Mouse (Mus musculus) thymus, postnatal 25 days (tissue): ENCODE measurements around the gene Apof.

Source experiments
- DNase-seq: peaks from one replicate; pipeline ENCODE4 v3.0.0; 2022

Gene Apof

DNA sequence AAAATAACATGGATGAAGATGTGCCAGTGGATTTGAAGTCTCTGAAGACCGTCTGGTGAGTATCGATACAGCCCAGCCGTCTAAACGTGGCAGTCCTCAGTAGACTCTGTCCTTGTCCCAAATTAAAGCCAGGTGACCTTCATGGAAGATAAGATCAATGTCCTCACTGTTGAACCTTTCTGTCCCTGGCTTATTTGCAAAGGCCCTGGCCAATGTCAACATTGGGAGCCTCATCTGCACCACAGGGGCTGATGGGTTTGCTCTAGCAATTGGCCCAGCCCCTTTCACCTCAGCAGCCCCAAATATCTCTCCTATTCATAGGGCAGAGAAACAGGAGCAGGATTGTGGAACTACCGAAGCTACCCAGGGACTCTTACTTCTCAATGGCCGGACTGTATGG, at the start of gene Apof:
Gene Apof, plus strand, starts transcription at position 301 of the 400 bp plus-strand sequence.
- no peak for DNase-seq

DNA sequence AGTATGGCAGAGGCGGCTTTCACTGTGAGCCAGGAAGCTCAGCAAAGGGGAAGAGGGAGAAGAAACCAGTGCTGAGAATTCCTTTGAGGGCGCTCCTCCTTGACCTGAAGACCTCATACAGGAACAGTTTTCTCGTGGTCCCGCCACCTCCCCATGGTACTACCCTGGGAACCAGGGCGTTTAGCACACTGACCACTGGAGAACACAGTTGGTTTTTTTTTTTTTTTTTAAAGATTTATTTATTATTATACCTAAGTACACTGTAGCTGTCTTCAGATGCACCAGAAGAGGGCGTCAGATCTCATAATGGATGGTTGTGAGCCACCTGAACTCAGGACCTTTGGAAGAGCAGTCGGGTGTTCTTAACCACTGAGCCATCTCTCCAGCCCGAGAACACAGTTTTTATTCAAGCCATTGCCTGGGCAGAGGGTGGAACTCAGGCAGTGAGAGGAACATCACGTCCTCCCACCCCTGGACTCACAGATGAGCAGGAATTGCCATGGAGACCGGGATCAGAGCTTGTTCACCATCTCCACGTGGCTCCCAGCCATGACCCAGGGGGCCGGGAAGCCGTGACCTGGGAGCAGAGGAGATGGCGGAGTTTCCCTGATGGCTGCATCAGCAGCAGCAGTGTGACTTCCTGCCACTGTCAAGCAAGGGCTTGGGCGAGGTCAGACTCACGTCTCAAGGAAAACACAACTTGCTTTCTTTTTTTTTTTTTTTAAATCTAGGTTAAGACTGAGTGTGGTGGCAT, 46.8 kb upstream of the Apof start:
- peak; percentile 6 for DNase-seq

DNA sequence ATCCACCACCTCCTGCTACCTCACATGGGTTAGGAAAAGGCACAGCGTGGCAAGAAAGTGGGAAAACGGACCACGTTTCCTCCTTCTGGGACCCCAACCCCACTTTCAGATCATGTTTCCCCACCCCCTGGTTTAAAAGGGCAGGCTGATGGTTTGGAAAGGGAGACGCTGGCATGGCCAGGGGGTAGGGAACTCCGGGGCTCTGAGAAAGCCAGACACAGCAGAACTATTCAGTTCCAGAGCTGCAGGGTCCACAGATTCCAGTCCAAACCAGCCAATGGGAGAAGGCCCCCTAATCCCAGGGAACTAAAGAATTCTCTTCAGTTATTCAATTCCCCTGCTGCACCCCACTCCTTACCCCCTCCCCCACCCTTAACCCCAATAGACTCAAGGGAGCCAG, 43.4 kb upstream of the Apof start:
- no peak for DNase-seq

DNA sequence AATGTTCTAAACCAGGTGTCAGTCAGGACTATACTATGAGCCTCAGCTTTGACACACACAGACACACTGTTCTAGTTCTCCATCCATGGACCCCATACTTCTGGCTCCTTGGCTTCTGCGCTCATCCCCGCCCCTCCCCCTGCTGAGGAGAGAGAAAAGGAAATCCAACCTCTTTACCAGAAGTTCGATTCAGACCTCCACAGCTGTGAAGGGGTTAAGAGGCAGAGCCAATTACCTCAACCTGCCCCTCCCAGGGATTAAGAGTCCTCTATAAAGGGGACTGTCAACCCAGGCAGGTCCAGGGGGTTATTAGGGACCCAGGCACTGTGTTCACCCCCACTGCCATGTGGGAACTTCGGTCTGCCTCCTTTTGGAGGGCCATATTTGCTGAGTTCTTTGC, 42.9 kb upstream of the Apof start, which contains the start of gene Mip:
Gene Mip, plus strand, starts transcription at position 301 of the 400 bp plus-strand sequence.
- DNase-seq: no peak

DNA sequence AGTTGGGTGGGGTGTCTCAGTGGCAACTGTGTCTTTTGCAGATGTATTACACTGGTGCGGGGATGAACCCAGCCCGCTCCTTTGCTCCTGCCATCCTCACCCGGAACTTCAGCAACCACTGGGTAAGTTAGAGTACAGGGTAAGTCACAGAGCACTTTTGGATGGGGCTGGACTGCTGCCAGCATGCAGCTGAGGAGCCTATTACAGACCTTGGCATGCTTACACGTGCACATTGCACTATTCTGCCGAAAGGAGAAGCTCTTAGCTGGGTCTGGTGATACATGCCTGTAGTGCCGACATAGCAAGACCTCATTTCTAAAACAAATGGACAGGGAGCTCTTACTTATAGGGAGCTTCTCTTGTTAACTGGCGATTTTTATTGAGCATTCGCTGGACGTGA, 40.9 kb upstream of the Apof start:
- no peak for DNase-seq

DNA sequence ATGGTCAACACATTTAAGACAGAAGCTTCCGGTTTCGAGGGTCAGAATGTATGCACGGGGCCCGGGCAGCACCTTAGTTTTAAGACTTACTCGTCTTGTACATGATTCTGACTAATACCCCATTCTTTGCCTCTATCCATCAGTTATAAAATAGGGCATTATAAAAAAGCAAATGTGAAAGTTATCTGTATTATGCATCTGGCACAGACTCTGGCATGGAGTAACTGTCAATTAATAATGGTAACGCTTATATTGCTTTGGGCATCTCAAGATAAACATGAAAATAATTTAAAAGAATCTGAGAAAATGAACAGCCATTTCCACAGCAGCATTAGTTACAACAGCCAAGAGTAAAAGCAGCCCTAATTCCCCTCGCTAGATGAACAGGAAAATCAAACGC, 40.5 kb upstream of the Apof start:
- no peak for DNase-seq

DNA sequence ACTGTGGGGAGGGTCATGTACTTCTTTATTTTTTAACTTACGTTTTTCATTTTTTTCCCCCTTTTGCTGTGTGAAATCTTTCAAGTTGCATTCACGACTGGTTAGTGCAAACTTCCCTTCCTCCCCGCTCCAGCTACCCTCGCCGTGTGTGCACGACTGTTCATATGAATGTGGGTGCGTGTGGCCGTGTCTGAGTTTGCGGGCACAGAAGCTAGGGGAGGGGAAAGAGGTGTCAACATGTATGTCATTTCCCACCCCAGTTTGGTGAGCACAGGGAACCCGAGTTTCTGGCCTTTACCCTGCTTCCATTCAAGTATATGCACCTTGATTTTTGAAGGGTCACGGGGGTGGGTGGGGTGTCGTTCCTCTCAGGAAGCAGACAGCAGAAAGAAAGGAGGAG, 37.9 kb upstream of the Apof start:
- peak; percentile 21 for DNase-seq

DNA sequence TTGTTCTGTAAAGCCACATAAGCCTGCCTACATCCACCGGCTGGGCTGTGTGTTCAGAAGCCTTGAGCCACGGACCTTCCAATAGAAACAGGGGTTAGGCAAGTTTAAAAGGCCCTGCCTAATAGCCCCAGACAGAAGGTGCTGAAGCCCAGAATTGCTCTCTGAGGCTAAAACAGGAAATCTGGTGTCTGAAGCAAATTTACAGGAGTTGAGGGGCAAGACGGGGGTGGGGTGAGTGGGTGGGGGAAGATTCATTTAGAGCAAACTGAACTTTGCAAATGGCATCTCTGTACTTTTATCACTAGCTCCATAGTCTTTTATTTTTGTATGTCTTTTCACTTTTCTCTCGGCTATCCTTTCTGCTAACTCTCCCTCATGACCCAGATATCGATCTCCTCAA, 37.3 kb upstream of the Apof start:
- peak; percentile 21 for DNase-seq

DNA sequence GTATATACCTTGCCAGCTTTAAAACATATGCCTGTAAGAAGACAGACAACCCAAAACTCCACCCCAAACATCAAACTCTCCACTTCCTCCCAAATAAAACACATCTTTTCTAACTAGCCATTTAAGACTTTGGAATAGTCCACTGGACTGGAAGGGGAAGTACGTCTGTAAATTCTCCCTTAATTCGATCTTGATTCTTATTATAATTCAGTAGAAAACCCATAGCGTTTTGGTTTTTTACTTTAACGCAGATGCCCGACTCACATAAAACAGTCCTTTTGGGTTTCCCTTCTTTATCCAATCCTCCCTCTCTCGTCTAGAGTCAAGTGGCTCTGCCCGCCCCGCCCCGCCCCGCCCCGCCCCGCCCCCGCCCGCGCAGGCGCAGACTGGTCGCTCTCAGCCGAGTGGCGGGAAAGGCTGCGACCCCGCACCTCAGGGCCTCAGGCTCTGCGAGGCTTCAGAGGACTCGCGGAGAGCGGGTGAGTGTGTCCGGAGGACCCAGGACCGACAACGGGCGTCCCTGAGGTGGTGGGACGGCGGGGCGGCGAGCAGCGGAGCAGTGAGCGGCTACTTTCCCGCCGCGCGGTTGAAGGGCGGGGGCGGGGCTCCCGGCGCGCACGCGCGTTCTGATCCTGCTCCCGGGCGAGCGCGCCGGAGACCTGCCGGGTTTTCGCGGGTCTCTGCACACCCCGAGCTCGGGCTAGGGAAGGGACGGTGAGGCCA, 36.6 kb upstream of the Apof start, which contains the start of gene Timeless:
Gene Timeless, plus strand, starts transcription at position 369 of the 723 bp plus-strand sequence.
- DNase-seq: peak; percentile 93

DNA sequence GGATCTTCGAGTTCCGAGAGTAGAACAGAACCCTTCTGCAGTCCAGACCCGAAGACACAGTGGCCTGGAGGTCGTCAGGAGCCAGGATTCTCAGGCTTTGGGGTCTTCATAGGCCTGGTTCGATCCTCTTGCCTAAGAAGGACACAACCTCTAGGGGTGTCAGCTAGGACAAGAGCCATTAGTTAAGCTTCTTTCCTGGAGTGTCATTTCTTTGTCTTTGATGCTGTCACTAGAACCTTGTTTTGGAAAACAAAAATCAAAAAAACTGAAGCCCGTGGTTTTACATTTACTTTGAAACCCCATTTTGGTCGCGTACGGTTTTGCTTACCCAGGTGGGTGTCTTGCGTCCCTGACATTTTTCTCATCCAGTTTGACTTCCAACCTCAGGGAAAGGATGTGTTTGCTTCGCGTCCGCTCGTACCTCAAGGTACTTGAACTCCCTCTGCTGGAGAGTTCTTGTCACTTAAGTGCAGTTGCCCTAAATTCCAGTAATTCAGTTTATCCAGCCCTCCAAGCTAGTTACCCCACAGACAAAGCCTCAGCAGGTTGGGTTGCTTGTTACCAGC, 36.0 kb upstream of the Apof start:
- peak; percentile 71 for DNase-seq

DNA sequence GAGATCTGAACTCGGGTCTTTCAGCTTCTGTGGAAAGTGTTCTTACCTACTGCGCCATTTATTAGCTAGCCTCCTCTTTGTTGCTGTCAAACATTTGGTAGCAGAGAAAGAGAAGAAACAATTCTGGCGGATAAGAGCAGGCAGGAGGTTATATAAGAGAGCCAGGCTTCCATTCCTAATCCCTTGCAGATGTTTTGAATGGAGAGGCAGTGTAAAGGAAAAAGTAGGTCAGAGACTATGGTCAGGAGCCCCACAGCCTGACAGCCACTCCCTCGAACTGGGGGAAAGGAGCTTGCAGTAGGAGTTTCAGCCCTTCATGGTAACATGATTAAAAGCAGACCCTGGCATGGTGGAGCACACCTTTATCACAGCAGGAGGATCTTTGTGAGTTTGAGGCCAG, 32.1 kb upstream of the Apof start:
- DNase-seq: no peak

DNA sequence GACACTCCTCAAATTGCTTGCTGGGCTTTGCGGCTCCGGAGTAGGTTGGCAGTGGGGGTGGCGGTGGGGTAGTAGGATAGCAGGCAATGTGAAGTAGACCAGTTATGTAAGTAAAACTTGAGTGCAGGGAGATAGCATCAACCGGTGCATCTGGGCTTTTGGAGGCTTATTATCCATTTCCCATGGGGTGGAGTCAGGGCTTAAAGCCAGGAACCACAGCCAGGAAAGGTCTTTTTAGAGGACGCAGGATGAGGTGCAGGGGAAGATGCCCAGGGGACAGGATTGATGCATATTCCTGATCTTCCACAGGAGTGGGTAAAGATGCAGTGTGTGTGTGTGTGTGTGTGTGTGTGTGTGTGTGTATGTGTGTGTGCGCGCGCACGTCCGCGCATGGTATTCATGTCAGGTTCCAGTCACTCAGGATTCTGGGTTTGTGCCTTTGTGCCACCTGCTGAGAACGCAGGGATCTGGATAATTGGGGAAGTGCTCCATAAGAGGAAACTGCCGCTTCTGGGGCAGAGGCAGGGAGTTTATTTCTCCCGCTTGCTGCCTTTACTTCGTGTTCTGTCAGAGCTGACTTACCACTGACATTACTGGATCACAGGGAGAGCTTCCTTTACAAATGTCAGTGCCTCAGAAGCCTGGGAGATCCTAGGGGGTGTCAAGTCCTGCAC, 30.5 kb upstream of the Apof start:
- no peak for DNase-seq

DNA sequence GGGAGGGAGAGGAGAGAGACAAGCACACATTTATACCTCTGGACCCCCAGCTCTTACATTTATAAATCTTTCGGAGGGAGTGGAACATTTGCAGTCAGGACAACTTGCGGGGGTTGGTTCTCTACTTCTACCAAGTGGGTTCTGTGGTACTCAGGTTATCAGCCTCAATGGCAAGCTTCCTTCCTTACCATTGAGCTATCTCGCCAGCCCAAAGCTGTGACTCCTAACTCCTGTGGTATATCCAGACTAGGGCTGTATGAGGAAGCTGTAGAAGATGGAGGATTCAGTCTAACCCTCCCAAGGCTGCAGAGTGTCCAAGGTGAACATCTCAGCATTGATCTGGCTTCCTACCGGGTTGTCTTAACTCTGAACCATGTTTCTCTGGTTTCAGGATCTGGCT, 29.3 kb upstream of the Apof start:
- no peak for DNase-seq

DNA sequence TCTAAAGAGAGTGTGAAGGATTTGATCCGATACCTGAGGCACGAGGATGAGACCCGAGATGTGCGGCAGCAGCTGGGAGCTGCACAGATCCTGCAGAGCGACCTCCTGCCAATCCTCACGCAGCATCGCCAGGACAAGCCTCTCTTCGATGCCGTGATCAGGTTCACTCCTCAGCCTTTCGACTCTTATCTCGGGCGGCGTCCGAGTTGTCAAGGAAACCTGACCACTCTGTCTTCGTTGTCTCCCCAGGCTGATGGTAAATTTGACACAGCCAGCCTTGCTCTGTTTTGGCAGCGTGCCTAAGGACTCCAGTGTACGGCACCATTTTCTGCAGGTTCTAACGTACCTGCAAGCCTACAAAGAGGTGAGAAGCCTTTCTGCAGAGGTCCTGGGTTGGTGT, 28.3 kb upstream of the Apof start:
- no peak for DNase-seq

DNA sequence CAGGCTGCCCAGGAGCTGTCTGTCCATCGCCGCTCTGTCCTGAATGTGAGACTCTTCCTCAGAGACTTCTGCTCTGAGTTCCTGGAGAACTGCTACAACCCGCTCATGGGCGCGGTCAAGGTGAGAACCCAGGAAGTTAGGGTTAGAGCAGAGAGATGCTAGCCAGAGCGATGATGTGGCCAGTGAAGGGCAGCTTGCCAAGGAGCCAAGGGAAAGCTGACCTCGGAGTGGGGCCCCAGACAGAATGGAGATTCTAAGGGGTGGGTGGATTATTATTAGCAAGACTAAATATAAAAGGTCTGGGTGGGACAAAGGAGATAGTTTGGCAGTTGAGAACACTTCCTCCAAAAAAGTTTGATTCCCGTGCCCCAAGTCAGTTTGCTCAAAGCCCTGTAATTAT, 25.2 kb upstream of the Apof start:
- no peak for DNase-seq

DNA sequence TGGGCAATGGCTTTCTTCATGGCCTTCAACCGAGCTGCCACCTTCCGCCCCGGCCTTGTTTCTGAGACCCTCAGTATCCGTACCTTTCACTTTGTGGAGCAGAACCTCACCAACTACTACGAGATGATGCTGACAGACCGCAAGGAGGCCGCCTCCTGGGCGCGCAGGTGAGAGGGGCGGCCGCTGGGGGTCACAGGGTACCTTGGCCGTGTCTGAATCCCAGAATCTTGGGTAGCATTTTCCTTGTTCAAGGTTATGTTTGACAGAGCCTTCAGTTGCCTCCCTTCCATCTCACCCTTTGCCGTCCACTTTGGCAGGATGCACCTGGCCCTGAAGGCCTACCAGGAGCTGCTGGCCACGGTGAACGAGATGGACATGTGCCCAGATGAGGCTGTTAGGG, 24.4 kb upstream of the Apof start:
- no peak for DNase-seq

DNA sequence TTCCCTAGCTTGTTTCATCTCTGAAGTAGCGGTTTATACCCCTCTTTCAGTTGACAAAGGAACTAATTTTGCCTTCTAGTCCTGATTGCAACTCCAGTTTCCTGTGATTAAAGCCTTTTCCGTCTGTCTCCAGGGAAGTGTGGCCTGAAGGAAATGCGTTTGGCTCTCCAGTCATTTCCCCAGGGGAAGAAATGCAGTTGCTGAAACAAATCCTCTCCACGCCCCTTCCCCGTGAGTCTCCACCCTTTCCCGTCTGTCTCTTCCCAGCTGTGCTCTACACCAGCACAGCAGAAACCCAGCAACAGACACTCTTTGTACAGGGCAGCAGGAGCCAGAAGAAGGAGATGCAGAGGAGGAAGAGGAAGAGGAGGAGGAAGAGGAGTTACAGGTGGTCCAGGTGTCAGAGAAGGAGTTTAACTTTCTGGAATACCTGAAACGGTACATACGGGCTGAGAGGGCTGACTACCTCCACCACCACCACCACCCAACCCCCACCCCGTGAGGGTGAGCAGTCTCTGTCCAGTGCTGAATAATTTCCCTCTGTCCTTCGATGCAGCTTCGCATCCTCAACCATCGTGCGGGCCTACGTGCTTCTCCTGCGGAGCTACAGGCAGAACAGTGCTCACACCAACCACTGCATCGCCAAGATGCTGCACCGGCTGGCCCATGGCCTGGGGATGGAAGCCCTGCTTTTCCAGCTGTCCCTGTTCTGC, 21.3 kb upstream of the Apof start:
- DNase-seq: no peak

DNA sequence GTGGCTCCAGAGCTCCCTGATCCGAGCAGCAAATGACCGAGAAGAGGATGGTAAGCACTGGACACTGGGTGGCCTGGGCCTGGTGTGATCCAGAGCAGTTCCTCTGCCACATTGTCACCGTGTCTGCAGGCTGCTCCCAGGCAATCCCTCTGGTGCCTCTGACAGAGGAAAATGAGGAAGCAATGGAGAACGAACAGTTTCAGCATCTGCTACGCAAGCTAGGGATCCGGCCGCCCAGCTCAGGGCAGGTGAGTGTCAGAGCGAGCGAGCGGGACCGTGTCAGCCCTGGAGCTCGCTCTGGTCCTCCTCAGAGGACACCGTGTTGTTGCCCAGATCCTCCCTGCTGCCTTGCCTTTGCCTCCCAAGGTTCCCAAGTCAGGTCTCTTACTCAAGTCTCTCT, 17.9 kb upstream of the Apof start:
- no peak for DNase-seq

DNA sequence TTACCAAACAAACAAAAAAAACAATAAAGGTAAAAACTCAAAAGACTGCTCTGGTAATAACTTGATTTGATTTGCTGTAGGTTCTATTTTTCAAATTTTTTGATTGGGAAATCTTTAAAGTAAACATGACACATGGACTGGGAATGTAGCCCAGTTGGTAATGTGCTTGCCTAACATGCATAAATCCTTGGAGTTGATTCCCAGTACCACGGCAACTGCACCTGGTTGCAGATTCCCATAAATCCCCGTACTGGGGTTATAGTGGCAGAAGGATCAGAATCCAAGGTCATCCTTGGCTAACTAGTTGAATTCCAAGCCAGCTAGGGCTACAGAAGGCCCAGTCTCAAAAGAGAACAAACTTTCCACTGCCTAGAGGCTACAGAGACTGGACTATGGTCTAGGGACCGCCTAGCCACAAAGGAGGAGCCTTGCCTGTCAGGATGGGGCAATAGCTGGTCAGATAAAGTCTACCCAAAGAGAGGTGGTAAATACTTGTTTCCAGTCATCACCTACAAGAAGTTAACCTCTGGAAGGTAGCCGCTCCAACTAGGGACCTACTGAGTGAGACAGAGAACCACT, 14.7 kb upstream of the Apof start, which contains the start of gene Apon:
Gene Apon, plus strand, starts transcription at position 420 of the 579 bp plus-strand sequence.
- no peak for DNase-seq

DNA sequence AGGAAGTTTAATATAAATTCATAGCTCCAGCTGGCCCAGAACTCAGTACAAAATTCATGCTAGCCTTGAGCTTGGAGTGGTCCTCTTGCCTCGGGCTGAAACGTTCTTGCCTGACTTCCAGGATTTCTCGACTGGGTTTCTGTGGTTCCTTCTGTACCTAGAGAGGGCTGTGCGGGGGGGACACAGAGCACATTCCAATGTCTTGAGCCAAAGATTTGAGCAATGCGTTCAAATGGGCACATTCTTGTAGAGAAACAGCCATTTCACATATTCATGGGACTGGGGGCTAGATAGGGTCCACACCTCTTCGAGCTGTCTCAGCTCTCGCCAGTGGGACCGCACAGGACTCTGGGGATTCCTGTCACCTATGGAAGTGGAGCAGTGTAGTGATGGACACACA, 12.5 kb upstream of the Apof start:
- no peak for DNase-seq

DNA sequence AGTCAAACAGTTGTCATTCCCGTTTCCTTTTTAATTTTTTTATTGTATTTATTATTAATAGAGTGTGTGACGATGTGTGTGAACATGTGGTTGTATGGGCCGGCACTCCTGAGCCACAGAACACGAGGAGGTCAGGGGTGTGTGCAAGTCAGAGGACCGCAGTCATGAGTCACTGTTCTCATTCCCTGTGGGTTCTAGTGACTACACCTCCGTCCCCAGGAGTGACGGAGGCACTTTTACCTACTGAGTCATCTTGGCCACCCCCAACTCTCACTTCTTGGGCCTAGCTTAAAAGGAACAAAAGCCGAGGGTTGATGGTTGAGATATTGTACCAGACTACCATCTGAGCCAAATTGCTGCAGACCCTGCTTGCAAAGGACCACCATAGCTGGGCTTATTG, 12.1 kb upstream of the Apof start:
- no peak for DNase-seq

DNA sequence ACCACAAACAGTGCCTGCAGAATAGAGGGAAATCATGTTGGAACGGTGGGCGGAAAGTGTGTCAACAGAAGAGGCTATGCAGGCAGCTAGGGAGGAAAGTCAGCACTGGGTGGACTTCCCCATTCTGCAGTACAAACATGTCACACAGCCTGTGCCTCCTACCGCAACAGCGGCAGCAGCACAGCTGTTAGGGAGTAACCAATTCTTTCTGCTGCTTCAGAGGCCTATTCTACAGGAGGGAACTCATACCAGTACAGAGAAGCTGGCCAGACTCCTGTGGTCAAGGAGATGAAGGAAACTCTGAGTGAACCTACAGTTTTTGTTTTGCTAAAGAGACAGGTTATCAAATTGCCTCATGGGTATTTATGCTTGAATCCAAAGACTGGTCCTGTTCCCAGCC, 9.5 kb upstream of the Apof start:
- no peak for DNase-seq
